Comparison of ENCODE assay signal across 9 mouse cellular contexts in the genomic region with DNA sequence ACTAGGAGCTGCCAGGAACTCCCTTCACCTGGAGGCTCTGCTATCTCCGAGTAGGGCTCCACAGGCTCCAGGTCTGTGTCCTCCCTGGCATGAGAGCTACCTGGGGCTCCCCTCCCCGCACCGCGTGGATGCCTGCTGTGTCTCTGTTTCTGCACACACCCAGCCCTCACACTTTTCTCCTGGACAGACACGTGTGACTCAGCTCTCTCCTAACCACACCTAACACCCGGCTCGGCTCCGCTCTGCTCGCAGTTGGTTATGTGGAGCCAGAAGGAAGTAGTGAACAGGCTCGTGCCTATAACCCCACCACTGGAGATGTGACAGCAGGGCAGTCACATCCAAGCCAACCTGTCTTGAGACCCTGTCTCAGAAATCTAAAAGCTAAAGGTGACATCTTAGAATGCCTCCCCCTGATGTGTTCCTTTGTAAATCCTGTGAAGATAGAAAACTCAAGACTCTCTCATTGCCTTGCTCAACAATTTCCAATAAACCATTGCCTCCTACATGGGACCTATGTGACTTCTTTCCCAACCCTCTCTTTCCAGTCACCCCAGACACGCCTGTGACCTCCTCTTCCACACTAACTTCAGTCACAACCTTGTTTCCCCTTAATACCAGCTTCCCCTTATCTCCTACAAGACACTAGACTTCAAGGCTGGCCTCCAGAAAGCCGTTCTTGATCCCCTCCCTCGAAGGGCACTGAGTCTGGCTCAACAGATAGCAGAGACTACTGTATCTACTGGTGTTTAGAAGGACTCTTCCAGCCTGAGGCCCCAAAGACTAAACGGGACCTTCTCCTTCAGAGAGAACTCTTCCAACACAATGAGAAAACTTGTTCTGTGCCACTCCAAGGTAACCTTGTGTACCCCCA. TPM values are rescaled to one million over a fixed set of nuclear protein-coding genes. Genes with fewer than 3 reads are reported as not detected.
DNase-seq lines count a peak whose midpoint lies in the region; ATAC-seq lines count a peak whose summit lies in the region.
"Had no signal": no experiment of that assay in that cellular context is flagged by ENCODE, and none has a peak within 500 bp of the region (broad histone marks: within the 10 kb centered on the region; RNA-seq: fewer than 3 reads in every experiment).

No protein-coding gene starts in this region.

- H3K4me3 ChIP-seq in heart, embryonic 10.5 days, result peak overlapping the region; percentile 31; the same call in 1 of the 2 replicates
- peak overlapping the region; percentile 13; the same call in 1 of the 2 replicates for H3K4me3 ChIP-seq in intestine, embryonic 14.5 days (ENCODE audit: low read depth, low read length)
- H3K4me3 ChIP-seq: limb, embryonic 12.5 days had no signal

- H3K9ac ChIP-seq in intestine, embryonic 14.5 days (ENCODE audit: low read length), result peak overlapping the region; percentile 29
- H3K9ac ChIP-seq: limb, embryonic 12.5 days had no signal

- no peaks in the 10 kb centered on the region for H3K9me3 ChIP-seq in heart, embryonic 10.5 days
- H3K9me3 ChIP-seq in intestine, embryonic 14.5 days (ENCODE audit: control insufficient read depth, low read length), result no peaks in the 10 kb centered on the region
- H3K9me3 ChIP-seq: limb, embryonic 12.5 days had no signal

- no peak for ATAC-seq in intestine, embryonic 14.5 days (replicated peaks; ENCODE audit: low FRiP score, low TSS enrichment, low read depth)

- peaks cover 100% of the 10 kb centered on the region for H3K27me3 ChIP-seq in heart, embryonic 10.5 days (ENCODE audit: insufficient read depth, poor library complexity, severe bottlenecking)
- peaks cover 38% of the 10 kb centered on the region for H3K27me3 ChIP-seq in intestine, embryonic 14.5 days (replicated peaks; ENCODE audit: control insufficient read depth, insufficient read depth, low read length)

- DNase-seq in heart, embryonic 10.5 days (ENCODE audit: low spot score), result no peak
- DNase-seq in heart, adult 8-10 months (ENCODE audit: low spot score), result no peak
- peak; percentile 22 to 40 for DNase-seq in right cerebral cortex, postnatal 10 days (ENCODE audit: low spot score in 2 of 2)
- no peak for DNase-seq in right cerebral cortex, postnatal 25 days
- DNase-seq in intestine, embryonic 14.5 days (ENCODE audit: low spot score), result peak; percentile 69
- peak; percentile 41 to 66 for DNase-seq in spleen, postnatal 10 days (ENCODE audit: low spot score in 2 of 2)
- no peak for DNase-seq in yolk sac, embryonic 10.5 days (ENCODE audit: low spot score)
- DNase-seq in adrenal gland, adult 2 months, result no peak

- peak overlapping the region; percentile 61 for H3K4me2 ChIP-seq in intestine, embryonic 14.5 days (ENCODE audit: low read length)
- H3K4me2 ChIP-seq: limb, embryonic 12.5 days had no signal

- H3K36me3 ChIP-seq in heart, embryonic 10.5 days, result peaks cover 28% of the 10 kb centered on the region
- peaks cover 24% of the 10 kb centered on the region for H3K36me3 ChIP-seq in intestine, embryonic 14.5 days (ENCODE audit: control insufficient read depth, insufficient read depth, low read length)

- peak overlapping the region; percentile 59; the same call in 1 of the 2 replicates for H3K27ac ChIP-seq in heart, embryonic 10.5 days
- H3K27ac ChIP-seq in intestine, embryonic 14.5 days (ENCODE audit: low read depth), result peak overlapping the region; percentile 90
- H3K27ac ChIP-seq: limb, embryonic 12.5 days had no signal

- H3K4me1 ChIP-seq in heart, embryonic 10.5 days, result peaks cover 60% of the 10 kb centered on the region
- peaks cover 48% of the 10 kb centered on the region for H3K4me1 ChIP-seq in intestine, embryonic 14.5 days (replicated peaks; ENCODE audit: control insufficient read depth, insufficient read depth, low read length)

- WGBS in heart, embryonic 10.5 days, result 28% methylated on average over 14 of the region's 14 CpGs
- 15% methylated on average over 14 of the region's 14 CpGs for WGBS in intestine, embryonic 14.5 days

RNA-seq across cellular contexts. Expression of a gene that starts 11.0 kb away (rescaled TPM):
- polyA plus RNA-seq in heart, embryonic 10.5 days (2016; fragmentation: Nextera tagmentation; extraction: Ambion mirVana), result 5.9 and 7.2 TPM in 2 replicates
- 10 to 100 TPM; 17.9 to 22.3 (median 20.1) TPM for total RNA-seq in heart, adult 8-10 months (2022)
- 7.9 and 9.2 TPM in 2 replicates for polyA plus RNA-seq in intestine, embryonic 14.5 days (2014; fragmentation: Nextera tagmentation; extraction: Ambion mirVana)
- 10 to 100 TPM; 34.9 to 44.3 TPM for total RNA-seq in adrenal gland, adult 2 months (2021)
- 65.7 and 80.9 TPM in 2 replicates for polyA plus RNA-seq in adrenal gland, adult 2 months (2012; rRNA removed)

RNA-seq across cellular contexts. Expression of a gene that starts 11.8 kb away (rescaled TPM):
- polyA plus RNA-seq in heart, embryonic 10.5 days (2016; fragmentation: Nextera tagmentation; extraction: Ambion mirVana), result 6.9 and 10.1 TPM in 2 replicates
- total RNA-seq in heart, adult 8-10 months (2022), result under 1 TPM; 0.35 to 0.86 (median 0.53) TPM
- 36.4 and 43.9 TPM in 2 replicates for polyA plus RNA-seq in intestine, embryonic 14.5 days (2014; fragmentation: Nextera tagmentation; extraction: Ambion mirVana)
- total RNA-seq in adrenal gland, adult 2 months (2021), result 1 to 10 TPM; 7.3 to 7.9 TPM
- 13.7 and 18.1 TPM in 2 replicates for polyA plus RNA-seq in adrenal gland, adult 2 months (2012; rRNA removed)

RNA-seq across cellular contexts. Expression of a gene that starts 12.9 kb away (rescaled TPM):
- polyA plus RNA-seq in heart, embryonic 10.5 days (2016; fragmentation: Nextera tagmentation; extraction: Ambion mirVana), result 10.3 and 11.3 TPM in 2 replicates
- 1 to 10 TPM; 4.0 to 6.4 (median 5.6) TPM for total RNA-seq in heart, adult 8-10 months (2022)
- 17.5 and 17.7 TPM in 2 replicates for polyA plus RNA-seq in intestine, embryonic 14.5 days (2014; fragmentation: Nextera tagmentation; extraction: Ambion mirVana)
- 10 to 100 TPM in 1 of 2 experiments, 1 to 10 TPM in 1; 6.7 to 12.1 TPM for total RNA-seq in adrenal gland, adult 2 months (2021)
- 41.6 and 60.3 TPM in 2 replicates for polyA plus RNA-seq in adrenal gland, adult 2 months (2012; rRNA removed)

RNA-seq across cellular contexts. Expression of a gene that starts 23.4 kb away (rescaled TPM):
- 146 and 153 TPM in 2 replicates for polyA plus RNA-seq in heart, embryonic 10.5 days (2016; fragmentation: Nextera tagmentation; extraction: Ambion mirVana)
- total RNA-seq in heart, adult 8-10 months (2022), result 10 to 100 TPM; 76.5 to 91.0 (median 83.5) TPM
- 154 and 176 TPM in 2 replicates for polyA plus RNA-seq in intestine, embryonic 14.5 days (2014; fragmentation: Nextera tagmentation; extraction: Ambion mirVana)
- 10 to 100 TPM; 72.2 to 87.7 TPM for total RNA-seq in adrenal gland, adult 2 months (2021)
- 41.3 and 42.5 TPM in 2 replicates for polyA plus RNA-seq in adrenal gland, adult 2 months (2012; rRNA removed)

RNA-seq across cellular contexts. Expression of a gene that starts 25.8 kb away (rescaled TPM):
- 5.5 and 9.0 TPM in 2 replicates for polyA plus RNA-seq in heart, embryonic 10.5 days (2016; fragmentation: Nextera tagmentation; extraction: Ambion mirVana)
- 1 to 10 TPM; 3.7 to 4.5 (median 3.8) TPM for total RNA-seq in heart, adult 8-10 months (2022)
- 12.3 and 12.7 TPM in 2 replicates for polyA plus RNA-seq in intestine, embryonic 14.5 days (2014; fragmentation: Nextera tagmentation; extraction: Ambion mirVana)
- total RNA-seq in adrenal gland, adult 2 months (2021), result 1 to 10 TPM; 7.3 to 9.6 TPM
- 43.2 and 63.5 TPM in 2 replicates for polyA plus RNA-seq in adrenal gland, adult 2 months (2012; rRNA removed)

Comparison
In these comparisons a context has a peak if more than half of its experiments do, and no peak if none do; other contexts are left out.
1. DNase-seq: peak in right cerebral cortex, postnatal 10 days (2 of 2), intestine, embryonic 14.5 days (single experiment) and spleen, postnatal 10 days (2 of 2); none in heart, embryonic 10.5 days (single experiment), heart, adult 8-10 months (single experiment), right cerebral cortex, postnatal 25 days (single experiment), yolk sac, embryonic 10.5 days (single experiment) and adrenal gland, adult 2 months (single experiment).